Mouse (Mus musculus) MEL-GATA-1-ER (cell line): ENCODE results near the gene Lcmt1.

ENCODE experiments used
- DNase-seq: peaks from one replicate; pipeline ENCODE4 v3.0.0-alpha.2; 2012; ENCODE audit warnings: low read depth; ENCODE audit errors: extremely low read depth

The Lcmt1 gene

DNA sequence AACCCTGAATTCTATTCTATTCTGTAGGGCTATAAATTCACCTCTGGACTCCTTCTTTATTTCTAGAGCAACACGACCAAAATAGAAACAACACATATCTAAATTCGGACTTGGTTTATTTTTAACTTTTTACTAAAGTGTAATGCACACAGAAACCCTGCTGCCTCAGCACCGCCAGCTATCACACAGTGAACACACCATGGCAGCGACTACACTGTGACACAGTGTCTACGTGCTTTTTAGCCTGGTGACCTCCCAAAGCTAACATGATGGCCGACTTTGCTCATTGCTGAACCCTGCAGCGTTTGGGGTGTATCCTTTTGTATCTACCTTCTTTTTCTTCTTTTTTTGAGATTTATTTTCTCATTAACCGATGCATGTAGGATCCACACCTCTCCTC lies 83.5 kb downstream of the Lcmt1 start:
- no peak for DNase-seq

DNA sequence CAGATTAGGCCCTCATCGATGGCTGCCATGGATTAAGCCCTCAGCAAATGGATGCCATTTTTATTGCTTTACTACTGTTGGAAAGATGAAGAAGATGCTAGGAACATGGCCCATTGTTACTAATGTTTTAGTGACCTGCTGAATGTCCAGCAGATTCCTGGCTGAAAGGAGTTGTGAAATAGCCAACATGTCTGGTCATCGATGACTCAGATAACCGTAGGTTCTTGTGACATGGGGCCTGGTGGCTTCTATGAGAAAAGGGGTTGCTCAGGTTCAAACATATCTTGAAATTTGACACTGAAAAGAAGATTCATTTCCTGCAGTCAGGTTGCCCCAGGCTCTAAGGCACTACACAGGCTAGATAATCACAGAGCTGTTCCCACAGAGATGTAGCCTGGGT lies 85.5 kb downstream of the Lcmt1 start:
- DNase-seq, result no peak

DNA sequence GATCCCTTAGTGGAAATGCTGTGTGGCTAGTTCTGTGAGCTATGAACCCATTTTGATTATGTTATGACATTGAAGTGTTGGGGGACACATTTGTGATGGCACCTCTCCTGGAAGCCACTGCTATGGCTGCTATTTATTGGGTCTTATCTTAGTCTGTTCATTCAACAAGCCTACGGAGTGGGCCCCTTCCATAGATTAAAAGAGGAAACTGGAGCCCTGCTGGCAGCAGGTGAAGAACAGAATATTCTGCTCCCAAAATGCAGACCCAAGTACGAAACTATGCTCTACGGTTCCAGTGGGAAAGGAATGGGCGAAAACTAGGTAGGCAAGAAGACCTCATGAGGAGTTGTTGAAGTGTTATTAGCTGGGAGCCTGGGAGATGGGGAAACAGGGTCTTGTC lies 88.7 kb downstream of the Lcmt1 start:
- DNase-seq, result no peak

DNA sequence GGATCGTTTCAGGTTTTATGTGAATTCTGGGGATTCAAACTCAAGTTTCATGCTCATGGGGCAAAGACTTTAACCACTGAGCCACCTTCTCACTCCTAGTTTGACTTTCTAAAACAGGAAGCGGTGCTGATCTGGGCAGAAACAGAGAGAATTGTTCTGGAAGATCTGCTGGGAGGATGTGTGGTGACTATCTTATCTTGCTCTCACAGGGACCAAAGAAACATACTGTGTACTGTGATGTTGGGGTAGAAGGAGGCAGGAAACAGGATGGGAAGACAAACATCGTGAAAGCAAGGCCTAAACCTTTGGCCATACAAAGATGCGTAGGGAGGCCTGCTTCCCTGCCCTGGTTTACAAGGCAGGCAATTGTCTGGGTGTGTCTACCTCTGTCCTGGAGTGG lies 89.7 kb downstream of the Lcmt1 start:
- peak; percentile 96 for DNase-seq

DNA sequence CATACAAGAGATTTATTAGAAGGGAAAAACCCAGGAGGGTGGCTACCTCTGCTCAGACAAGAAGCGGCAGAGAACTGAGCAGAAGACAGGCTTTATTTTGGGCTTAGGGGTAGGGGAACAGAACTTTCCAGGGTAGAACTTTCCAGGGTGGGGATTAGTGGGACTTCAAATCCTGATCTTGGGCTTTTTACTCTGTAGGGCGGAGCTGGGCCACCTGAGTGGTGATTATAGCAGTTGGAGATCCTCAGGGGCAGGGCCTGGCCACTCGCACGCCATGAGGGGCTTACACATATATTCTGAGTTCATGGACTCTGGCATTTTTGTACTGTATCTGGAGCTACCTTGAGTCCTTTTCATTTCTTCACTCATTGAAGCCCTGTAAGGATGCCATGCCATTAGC lies 91.7 kb downstream of the Lcmt1 start:
- no peak for DNase-seq

DNA sequence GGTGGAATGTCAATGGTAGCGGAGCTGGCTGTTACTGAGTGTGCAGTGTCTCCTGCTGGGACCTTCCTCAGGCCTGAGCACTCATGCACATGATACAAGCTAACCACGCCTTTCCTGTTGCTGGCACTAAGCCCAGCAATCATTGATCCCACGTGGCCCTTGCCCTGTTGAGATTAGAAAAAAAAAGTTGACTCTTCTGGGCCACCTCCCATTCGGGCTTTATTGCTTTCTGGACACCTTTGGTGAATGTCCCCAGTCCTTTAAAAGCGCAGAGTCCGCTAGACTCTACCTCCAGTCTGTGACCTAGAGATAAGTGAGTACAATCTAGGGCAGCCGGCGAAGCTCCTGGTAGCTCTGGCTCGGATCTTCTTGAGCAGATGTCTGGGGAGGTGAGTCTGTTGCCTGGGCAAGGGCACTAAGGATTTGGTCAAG lies 92.5 kb downstream of the Lcmt1 start, which contains the start of gene Aqp8:
Gene Aqp8, plus strand, starts transcription at position 222 of the 432 bp plus-strand sequence.
- peak; percentile 86 for DNase-seq

DNA sequence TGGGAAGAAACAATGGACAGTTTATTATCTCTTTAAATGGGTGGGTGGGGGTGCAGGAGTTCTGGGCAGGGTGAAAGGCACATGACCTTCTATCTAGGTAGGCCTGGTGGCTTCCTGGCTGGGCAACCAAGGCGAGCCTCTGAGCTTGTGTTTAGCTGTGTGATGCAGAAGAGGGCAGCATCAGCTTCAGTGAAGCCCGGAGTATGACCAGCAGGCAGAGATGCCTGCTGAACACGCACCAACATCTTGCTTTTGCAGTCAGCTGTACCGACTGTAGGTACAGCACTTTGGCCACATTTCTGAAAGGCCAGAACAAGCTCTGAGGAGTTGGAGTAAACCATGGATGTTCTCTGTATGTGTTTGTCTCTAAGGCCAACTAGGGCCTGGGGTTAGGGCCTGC lies 94.0 kb downstream of the Lcmt1 start:
- DNase-seq, result no peak

DNA sequence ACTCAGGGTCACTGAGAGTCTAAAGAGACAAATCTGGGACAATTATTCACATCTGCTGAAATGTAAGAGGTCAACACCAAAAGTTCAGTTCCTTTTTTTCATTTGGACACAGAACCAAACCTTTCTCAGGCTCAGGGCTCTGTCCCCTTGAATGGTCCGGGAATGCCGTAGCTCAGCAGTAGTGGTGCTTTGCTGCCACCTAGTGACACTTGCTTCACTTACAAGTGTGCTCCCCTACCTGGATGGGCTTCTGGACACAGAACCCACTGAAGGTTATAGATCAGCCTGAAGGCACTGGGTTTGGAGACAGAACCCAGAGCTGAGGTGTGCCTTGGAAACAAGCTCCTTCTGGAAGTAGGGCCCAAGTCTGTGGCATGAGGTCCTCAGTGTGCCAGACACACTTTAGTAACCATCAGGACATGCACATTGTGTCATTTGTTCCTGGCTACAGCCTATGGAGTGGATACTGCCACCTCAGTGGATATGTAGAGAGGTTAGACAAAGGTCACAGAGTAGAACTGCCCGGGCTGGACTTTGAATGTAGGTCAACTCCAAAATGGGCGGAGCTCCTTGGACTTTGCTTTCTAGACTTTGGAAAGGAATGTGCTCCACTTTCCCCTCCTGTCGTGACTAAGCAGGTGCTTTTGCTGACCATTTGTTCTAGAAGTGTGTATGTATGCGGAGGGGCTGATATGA lies 96.3 kb downstream of the Lcmt1 start:
- no peak for DNase-seq

DNA sequence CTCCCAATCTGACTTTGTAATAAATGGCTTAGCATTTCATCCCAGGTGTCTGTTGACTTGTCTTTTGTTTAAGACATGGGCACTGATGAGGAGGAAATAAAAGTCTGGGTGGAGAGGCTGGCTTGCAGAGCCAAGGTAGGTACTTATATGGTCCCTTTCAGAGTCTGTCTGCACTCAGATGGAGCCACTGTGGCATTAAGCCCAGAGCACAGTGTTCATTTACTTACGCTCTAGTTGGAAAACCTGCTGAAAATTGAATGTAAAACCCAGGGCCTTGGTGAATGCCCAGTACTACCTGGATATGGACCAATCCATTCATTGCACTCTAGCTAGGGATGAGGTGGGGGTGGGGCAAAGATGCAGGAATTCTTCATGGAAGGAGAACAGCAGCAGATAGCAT lies 98.4 kb downstream of the Lcmt1 start:
- no peak for DNase-seq
